Mouse (Mus musculus) cerebellum, adult 8-10 months (tissue): Measurements from ENCODE around the gene Tnrc6c.

Experiments
- DNase-seq: peaks from one replicate; pipeline ENCODE4 v3.0.0; 2022

The Tnrc6c gene

DNA sequence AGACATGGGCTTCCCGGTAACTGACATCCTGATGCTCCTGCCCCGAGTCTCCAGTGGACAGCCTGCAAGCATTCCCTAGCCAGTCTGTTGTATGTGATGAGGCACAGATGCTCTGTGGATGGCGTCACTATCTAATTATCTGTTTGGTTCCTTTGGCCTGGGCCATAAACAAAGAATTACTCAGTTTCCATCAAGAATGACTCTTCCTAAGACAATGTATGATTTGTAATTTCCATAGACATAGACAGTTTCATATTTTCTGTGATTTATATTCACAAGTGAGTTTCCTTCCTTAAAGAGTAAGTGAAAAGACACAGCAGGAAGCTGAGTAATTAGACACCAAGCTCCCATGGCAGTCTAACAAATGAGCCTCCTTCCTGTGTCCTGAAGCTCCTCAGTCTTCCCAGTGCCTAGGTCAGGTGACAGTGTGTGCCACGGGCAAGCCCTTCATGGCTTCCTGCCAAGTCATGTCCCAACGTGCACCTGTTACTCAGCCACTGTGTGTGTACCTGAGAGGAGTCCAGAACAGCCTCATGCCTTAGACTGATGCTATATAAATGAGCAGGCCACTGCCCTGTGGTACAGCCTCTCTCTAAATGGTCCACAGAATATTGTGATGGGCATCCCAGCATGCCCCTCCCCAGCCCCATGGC is 82.1 kb downstream of the Tnrc6c start:
- DNase-seq, result peak; percentile 50

DNA sequence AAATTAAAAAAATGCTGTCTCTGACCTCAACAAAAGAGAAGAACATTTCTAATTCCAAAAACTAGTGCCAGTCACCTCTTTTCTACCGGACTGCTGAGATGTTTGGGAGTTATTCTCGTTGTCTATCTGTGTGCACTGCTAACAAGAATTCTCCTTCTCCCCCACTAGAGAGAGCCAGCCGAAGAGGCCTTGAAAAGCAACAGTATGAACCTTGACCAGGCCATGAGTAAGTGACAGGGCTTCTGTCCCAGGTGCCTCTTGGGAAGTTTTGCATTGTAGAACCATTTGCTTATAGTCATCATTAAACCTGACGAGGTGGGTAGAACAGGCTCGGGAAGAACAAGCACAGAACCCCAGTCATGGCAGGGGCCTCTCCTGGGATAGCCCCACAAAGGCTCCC is 84.0 kb downstream of the Tnrc6c start:
- no peak for DNase-seq

DNA sequence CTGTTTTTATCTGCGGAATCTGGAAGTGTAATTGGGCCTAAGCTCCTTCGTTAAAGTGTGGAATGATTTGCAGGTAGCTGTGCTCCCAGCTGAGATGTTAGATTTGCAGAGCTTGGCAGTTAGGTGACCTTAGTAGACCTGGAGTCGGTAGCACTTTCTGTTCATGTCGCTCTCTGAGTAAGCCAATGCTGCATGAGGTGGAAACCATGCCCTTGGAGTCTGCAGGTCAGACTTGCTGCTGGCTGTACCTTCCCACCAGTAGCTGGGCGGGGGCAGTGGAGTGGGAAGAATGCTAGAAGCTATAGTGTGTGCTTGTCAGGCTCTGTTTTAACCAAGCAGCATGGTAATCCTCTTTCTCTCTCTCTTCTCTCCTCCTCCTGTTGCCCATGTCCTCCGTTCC is 87.0 kb downstream of the Tnrc6c start:
- no peak for DNase-seq

DNA sequence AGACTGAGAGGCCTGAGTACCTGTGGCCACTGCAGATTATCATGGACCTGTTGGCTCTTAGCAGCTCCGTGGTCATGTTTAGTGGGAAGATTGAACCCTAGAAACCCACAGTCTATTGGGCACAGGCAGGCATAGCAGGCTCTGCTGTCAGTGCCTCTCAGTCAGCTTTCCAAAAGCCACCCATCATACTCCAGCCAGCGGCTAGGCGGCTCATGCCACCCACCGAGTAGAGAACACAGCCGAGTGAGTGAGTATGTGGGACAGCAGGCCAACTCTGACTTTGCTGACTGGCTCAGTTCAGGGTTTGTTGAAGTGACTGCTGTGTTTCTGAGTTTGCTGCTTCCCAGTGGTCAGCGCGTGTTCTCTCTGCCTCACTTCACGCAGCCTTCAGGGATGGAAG is 88.2 kb downstream of the Tnrc6c start:
- no peak for DNase-seq

DNA sequence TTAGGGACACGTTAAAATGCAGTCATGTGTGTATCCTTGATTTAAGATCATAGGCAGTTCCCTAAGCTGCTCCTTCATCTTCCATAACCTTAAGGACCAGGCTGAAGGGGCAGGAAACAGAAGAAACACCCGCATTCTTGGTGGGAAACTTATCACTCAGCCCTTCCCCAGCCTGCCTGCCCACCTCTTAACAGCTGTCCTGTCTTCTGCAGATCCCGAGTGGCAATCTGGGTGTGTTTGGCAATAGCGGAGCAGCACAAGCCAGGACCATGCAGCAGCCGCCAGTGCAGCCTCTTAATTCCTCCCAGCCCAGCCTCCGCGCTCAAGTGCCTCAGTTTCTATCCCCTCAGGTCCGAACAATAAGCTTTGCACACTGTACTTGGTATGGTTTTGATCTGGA is 88.6 kb downstream of the Tnrc6c start:
- DNase-seq, result no peak

DNA sequence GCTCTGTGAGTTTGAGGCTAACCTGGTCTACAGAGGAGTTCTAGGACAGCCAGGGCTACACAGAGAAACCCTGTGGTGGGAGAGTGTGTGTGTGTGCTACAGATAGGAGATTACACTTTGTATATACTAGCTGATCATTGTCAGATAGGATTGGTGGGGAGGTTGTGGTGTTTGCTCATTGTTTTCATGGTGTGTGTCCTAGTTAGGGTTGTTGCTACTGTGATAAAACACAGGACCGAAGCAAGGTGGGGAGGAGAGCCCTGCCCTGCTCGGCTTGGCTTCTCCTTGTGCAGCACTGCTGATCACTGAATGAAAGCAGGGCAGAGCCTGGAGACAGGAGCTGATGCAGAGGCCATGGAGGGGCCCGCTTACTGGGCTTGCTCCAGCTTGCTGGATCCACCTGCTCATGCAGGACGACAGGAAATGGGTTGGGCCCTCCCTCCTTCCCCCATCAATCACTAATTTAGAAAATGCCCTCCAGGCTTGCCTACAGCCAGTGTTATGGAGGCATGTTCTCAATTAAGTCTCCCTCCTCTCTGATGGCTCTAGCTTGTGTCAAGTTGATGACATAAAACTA is 89.5 kb downstream of the Tnrc6c start:
- DNase-seq, result no peak

DNA sequence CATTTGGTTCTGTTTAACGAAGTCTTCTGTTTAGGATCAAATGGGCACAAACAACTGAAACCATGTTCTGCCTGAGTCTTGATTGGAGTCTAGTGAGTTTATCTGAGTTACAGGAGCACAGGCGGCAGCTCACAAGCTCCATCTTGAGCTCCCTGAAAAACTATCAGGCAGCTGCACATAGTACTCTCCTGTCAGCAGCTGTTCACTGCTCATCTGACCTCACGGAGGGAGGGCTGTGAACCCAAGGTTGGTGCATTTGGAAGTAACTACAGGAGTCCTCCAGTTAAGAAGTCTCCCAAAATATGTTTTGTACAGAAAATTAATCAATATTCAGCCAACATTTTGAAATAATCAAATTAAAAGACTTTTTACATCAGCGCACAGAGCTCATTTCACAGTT is 94.5 kb downstream of the Tnrc6c start:
- DNase-seq, result no peak

DNA sequence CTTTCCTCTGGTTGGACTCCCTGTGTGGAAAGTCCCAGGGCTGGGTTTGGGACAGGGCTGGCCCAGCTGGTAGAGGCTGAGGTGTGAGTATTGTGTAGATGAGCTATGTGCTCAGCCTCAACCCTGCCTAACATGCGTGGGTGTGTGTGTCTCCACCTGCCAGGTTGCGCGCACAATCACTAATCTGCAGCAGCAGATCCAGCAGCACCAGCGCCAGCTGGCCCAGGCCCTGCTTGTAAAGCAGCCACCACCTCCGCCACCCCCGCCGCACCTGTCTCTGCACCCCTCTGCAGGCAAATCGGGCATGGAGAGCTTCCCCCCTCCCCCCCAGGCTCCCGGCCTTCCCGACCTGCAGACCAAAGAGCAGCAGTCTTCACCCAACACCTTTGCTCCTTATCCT is 95.3 kb downstream of the Tnrc6c start:
- no peak for DNase-seq

DNA sequence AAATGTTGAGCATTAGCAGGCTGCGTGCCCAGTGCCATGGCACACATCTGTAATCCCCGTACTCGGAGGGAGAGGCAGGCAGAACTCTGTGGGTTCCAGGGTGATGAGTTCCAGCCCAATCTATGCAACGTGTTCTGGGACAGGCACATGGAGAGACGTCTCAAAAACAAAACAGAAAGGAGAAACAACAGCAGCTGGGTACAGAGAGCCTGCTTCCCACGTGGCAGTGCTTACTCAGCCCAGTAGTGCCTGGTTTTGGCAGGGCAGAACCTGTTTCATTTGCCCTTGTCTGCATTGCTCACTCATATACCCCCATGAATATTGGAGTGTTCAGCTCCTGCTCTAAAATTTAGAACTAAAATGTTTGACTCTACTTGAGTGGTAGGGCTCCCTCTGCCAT is 97.5 kb downstream of the Tnrc6c start:
- DNase-seq, result no peak

DNA sequence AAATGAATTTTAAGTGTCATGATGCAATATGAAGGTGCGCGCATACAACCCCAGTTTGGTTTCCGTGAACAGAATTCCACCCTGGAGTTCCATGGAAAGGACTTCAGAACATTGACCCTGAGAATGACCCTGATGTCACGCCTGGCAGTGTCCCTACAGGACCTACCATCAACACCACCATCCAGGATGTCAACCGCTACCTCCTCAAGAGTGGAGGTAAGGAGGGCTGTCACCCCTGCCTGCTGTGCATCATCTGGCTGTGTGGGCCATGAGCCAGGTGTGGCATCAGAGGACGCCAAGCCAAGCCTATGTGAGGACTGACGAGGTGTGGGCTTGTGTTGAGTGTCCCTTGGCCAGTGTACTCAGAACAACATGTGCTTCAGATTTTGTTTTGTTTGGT is 101.8 kb downstream of the Tnrc6c start:
- DNase-seq, result no peak

DNA sequence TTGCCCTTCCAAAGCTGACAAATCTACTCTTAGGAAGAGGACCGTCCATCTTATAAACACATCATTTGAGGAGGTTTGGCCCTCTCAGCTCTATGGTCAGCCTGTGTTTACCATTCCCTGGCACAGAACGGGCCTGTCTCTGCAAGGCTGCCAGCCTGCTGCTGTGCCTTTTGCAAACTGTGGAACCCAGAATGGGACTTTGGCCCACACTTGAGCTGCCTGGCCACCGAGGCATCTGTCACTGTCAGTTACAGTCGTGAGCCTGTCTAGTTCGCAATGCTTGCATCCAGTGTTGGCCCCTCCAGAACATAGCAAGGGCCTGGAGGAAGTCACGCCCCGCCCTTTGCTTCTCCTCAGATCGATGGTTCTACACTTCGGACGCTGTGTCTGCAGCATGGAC is 105.2 kb downstream of the Tnrc6c start:
- peak; percentile 47 for DNase-seq

DNA sequence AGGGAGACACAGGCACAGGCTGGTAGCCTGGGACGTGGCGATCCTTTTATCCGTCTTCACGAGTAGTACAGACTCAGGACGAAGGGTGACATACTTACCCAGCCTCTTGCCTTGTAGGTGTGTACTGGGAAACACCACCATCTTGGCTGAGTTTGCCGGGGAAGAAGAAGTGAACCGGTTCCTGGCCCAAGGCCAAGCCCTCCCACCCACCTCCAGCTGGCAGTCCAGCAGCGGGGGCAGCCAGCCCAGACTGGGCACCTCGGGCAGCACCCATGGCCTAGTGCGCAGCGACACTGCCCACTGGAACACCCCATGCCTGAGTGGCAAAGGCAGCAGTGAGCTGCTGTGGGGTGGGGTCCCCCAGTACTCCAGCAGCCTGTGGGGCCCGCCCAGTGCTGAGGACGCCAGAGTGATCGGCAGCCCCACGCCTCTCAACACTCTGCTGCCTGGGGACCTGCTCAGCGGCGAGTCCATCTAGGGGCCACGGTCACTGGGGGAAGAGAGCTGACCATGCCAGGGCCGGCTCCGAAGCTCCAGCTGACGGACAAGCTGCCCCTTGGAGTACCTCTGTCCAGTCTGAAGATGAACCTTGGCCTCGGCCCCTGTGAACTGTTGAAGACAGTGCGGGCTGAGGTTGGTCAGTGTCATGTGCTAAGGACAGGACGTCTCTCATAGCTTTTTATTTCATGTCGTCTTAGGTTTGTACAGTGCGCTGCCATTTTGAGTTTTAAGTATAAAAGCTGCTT is 106.5 kb downstream of the Tnrc6c start:
- no peak for DNase-seq

DNA sequence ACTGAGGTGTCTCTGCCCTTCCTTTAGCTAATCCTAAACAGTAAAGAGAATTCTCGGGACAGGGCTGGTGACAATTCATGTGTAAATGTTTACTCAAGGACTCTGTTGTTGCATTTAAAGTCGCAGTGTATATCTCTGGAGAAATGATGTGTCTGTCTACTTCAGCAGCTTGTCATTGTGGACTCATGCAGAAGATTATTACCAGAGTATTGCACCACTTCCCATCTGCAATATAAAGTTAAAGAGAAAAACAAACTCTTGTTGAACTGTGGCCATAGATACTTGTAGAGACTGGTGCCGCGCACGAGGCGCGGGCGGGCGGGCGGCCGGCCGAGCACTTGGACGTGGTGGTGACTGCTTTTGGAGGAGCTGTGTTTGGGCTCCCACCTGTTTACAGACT is 107.7 kb downstream of the Tnrc6c start:
- no peak for DNase-seq

DNA sequence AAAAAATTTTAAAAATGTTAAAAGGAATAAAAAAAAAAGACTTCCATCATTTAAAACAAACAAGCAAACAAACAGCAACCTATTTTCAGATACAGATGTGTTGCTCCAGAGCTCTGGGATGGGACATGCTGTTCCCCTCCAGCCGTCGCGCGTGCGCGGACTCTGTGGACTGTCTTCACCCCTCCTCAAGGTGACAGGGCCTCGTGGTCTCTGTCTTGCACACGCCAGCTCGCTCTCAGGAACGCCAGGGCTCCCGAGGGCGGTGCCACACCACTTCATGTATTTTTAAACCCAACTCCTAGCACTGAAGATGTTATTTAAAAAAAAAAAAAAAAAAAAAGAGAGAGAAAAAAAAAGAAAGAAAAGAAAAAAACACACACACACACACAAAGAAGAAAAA is 108.2 kb downstream of the Tnrc6c start:
- no peak for DNase-seq

DNA sequence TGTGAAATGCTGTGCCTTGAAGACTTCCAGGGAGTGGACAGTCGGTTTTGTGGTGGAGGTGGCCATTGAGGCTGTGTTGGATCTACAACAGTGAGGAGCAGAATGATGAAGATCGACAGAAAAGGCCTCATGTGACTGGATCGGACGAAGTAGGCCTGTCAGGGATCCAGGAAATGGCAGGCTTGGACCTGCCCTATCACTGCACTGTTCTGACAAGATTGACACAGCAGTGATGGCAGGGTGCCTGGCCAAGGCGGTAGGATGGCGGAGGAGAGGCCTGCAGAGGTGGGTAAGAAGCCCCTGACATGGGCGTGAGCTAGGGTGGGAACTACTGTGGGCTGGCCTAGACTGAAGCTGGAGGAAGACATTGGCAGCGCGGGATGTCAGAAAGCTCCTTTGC is 110.2 kb downstream of the Tnrc6c start:
- no peak for DNase-seq

DNA sequence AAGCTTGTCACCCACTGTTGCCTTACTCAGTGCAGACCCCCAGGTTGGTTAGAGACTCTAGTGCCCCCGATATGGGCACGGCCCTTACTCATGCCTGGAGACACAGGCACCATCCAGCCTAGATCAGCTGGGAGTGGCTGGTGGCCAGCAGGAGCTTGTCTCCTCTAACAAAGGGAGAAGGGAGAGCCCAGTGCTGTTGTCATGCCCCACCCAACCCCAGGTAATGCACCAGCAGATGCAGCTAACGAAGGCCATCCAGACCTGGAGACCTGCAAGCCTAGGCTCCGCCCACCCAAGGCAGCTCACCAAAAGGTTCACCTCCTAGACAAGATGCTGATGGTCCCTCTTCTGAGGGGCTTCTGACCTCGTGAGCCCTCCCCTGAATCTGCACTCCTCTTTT is 111.3 kb downstream of the Tnrc6c start:
- no peak for DNase-seq

DNA sequence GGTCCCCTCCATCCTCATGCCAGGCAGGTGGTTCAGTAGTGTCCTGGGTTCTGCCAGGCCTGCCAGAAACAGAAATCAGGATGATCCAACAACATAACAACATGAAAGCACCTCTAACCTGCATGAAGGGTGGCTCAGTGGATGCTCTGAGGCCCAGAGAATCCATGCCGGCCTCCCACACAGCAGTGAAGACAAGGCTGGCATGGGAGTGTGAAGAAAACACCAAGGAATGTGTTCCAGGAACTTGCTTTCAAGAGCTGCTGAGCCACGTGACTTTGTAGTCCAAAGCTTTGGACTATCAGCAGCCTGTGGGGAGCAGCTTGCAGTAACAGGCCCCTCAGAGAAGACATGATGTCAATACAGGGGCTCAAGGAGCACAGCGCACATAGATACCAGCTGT is 112.2 kb downstream of the Tnrc6c start:
- no peak for DNase-seq

DNA sequence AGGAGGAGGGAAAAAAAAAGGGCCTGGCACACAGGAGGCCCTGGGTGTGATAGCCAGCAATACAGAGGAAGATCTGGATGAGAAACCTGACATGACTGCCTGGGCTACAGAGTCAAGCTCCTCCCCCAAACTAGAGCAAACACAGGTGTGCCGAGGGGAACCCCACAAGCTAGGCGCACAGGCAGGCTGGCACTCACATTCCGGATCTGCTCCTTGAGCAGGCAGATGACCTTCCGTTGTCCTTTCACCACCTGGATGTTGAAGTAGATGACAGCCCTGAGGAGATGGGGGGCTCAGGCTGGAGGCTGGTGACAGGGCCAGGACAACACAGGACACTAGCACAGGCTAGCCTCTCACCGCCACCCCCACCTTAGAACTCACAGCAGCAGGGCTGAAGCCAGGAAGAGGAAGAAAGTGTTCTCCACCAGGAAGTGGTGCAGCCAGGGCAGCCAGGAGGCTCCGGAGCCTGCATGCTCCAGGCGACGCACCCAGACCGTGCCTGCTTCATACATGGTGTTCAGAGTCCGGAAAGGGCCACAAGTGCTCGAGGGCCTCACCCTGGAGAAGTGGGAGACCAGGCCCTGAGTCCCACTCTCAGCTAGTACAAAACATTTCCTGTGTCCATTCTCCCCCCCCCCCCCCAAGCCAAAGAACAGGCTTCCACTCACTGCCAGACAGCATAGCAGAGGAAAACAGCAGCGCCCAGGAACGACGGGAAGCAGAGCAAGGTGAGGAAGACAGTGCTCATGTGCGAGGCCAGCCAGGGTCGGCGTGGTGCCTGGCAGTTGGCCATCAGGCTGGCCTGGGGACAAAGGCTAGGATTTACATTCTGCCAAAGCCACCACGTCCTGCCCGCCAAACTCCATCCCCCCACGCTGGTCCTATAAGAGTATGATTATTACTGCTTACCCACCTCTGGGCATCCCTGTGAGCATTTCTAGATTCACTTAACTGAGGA is 114.9 kb downstream of the Tnrc6c start:
- DNase-seq, result no peak

DNA sequence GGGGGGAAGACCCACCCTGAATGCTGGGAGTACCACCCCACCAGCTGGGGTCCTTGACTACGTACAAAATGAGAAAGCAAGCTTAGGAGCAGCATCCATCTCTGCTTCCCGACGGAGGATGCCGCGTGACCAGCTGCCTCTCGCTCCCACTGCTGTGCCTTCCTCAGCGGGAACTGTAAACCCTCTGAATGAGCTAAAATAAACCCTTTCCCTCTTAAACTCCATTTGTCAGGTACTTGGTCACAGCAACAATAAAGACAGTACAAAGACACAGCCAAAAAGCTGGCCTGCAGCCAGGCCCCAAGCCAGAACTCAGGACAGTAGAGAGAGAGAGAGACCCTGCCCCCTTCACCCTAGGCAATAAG is 115.6 kb downstream of the Tnrc6c start:
- no peak for DNase-seq

DNA sequence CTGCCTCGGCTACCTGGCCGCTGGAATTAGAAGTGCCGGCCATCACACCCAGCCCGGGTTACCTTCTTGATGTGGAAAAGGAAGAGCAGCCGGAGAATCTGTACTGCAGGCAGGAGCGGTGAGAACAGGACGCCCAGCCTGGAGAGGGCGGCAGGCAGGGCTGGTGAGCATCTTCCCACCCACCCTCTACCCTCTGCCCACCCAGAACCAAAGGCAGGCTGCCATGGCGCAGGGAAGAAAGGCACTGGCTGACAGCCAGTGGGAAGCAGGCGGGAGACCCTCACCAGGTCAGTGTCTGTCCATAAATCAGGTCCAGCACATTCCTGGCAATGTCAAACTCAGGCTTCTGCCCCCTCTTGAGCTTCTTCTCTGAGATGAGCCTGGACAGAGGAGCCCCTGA is 116.3 kb downstream of the Tnrc6c start:
- no peak for DNase-seq

DNA sequence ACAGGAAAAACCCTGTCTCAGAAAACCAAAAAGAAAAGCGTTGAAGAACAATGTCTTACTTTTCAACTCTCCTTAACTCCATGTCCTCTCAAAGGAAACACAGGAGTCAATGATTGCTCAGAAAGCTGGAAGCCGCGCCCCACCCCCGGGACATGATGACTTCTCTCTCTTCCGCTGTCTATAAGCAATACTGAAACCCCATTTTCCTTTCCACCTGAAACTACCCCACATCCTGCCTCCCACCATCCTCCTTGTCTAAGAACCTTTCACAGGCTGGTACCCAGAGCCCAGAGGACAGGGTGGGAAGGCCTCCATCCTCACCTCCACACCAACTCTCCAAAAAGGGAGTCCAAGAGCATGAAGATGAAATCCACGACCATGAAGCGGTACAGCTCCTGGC is 118.3 kb downstream of the Tnrc6c start:
- no peak for DNase-seq

DNA sequence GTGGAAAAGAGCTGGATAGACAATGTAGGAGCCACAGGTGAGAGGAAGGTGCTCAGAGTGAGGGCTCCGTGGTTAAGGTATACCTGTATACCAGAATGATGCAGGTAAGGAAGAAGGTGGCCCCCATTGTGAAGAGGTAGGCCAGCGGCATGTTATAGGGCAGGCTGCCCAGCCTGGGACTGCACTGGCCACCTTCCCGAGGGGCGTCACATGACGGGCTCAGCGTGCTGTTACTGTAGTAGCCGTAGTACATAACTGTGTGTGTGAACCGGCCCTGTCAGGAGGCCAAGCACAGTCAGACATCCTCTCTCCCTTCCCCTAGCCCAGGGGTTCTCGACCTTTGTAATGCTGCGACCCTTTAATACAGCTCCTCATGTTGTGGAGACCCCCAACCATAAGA is 120.8 kb downstream of the Tnrc6c start:
- DNase-seq, result no peak

DNA sequence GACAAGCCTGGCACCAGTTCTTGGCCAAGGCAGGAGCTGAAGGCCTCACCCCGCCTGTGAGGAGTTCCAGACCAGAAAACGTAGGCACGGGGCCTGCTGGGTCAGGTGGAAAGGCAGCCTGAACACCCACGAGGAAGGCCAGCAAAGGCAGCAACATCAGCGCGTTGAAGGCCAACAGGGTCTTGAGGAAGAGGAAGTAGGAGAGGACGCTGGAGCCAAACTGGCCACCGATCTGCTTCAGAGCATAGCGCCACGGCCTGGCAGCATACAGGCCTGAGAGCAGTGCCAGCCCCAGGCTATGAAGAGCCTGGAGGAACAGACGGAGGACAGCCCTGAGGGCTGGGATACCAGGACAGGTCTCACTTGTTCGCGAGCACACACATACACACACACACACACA is 121.5 kb downstream of the Tnrc6c start:
- no peak for DNase-seq
